Mouse (Mus musculus) mouse trophoblast stem cell (cell line): ENCODE measurements around the gene St8sia1.
"Not testable (repeated sequence)": the region's sequence is repeated elsewhere in the genome, so short reads cannot be mapped to it uniquely, and the experiment has no call there.

Experiments
- in situ Hi-C, 2 experiments: fragments of 300-500 bp; cut with MseI, MboI; formaldehyde crosslinking; loops; 2 replicates in 1 of 2; 3 replicates in 1 of 2; pipeline ENCODE4 v1.15.1; 2025

St8sia1 gene

DNA sequence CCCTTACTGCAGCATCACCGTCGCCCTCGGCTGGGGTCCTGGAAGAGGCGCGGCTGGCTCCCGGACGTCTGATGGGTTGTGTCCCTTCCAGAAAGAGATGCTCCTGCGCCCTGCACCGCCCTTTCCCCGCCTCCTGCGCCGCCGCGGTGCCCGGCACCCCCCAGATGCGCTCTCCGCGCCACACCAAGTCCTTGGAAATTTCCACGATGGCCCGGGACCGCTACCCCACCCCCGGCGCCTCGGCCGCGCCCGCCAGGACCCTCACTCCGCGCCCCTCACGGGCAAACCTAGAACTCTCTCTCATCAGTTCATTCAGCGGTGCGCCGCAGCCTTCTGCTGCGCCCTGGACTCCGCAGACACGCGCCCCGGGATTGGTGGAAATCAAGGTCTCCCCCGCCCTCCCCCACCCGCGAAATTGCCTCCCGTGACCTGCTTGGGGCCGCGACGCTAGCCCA is at the start of gene St8sia1:
St8sia1 (minus strand) TSS at position 377 of the 455 bp plus-strand sequence.
- in situ Hi-C loops, result no loop called here

- in situ Hi-C loops, result no loop called here
Observed at GRCm38 (mm10) chr6:143012513-143013215, 48.4 kb upstream of the St8sia1 start.

DNA sequence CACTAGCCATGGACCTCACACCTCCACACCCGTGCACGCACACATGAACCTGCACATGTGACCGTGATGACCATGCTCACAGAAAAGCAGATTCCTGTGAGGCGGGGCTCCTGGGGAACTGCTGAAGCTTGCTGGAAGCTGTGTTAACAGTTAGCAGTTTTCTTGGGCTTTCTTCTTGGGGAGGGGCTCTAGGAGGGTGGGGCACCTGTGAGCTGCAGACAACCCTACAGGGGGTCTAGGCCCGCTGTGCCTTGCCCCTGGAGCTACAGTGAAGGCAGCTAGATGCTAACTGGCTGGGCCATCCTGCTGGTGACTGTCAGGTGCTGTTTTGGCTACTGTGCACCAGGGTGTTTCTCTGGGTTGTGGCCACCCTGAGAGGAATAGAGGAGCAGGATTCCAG is 44.6 kb upstream of the St8sia1 start:
- in situ Hi-C loops, result no loop called here

DNA sequence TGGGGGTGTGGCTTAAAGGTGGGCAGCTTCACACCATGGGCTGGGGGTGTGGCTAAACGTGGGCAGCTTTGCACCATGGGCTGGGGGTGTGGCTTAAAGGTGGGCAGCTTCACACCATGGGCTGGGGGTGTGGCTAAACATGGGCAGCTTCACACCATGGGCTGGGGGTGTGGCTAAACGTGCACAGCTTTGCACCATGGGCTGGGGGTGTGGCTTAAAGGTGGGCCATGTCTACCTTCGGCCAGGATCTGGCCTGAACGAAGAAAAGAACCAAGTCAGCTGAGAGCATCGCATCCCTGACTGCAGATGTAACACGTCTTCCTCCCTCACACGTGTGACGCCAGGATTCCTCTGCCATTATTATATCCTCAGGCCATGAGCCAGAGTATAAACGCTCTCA is 41.0 kb upstream of the St8sia1 start:
- in situ Hi-C loops, result not testable (repeated sequence)

DNA sequence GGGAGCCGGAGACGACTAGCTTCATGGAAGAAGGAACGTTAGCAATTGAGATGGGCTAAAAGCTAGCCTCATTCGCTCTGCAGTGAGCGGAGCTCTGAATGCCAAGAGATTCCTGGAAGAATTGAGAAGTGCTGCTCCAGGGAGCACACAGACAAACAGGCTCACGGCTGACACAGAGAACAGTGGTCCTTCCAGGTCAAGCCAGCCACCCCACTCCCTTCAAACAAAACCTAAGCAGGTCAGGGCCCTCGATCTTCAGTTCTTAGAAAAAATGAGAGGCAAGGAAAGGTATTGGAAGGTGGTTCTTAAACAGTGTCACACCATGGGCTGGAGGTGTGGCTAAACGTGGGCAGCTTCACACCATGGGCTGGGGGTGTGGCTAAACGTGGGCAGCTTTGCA is 40.5 kb upstream of the St8sia1 start:
- in situ Hi-C loops, result no loop called here

- in situ Hi-C loops, result no loop called here
Observed at GRCm38 (mm10) chr6:142998221-142998999, 34.2 kb upstream of the St8sia1 start.

GRCm38 (mm10) chr6:142996887-142997286 is 32.6 kb upstream of the St8sia1 start:
- in situ Hi-C loops, result no loop called here

DNA sequence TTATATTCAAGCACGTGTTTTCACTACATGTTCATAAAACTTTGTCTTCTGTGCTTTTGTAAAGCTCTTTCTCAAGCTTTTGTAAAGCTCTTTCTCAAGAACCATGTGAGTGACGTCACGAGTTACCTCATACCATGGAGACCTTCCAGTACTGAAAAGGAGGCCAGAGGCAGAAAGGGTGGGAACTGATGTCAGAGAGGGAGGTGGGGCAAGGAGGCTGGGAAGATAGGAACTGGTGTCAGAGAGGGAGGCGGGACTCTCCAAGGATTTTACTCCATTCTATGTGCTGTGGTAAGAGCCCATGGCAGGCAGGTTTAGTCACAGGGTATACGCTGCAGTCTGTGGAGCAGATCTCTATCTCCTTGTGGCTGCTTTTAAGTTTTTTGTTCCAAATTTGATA is 31.3 kb upstream of the St8sia1 start:
- in situ Hi-C loops, result no loop called here

DNA sequence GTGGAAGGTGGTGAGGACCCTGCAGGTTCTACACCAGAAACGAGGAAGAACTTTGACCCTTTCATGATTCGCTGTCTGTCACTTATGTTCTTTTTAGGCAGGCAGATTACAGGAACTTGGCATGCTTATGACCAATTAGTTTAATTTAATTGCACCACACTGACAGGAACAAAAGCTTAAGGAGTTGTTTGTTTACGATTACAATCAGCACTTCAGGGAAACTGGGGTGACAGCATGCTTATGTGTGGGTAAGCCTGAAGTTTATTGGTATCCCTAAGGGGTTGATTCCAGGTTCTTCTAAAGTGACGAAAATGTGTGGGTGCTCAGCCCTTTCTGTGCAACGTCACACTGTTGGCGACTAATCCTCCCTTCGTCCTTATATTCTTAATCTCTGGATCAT is 30.6 kb upstream of the St8sia1 start:
- in situ Hi-C loops, result no loop called here

- in situ Hi-C loops, result no loop called here
Observed at GRCm38 (mm10) chr6:142993705-142994698, 29.8 kb upstream of the St8sia1 start.

DNA sequence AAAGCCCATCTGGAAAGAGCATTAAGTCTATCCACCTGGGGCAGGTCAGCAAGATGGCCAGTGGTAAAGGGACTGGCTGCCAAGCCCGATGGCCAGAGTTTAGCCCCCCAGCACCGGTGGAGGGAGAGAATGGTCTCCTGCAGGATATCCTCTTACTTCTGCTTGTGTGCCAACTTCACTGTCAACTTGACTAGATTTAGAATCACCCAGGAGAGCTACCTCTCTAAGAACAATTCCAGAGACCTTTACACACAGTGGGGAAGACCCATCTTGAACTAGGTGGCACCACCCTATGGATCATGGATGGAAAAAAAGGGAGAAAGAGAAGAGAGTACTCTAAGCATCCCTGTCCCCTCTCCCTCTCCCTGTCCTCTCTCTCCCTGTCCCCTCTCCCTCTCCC is 28.7 kb upstream of the St8sia1 start:
- in situ Hi-C loops, result no loop called here

- in situ Hi-C loops, result no loop called here
Observed at GRCm38 (mm10) chr6:142992099-142992498, 27.8 kb upstream of the St8sia1 start.

- in situ Hi-C loops, result no loop called here
Observed at GRCm38 (mm10) chr6:142991391-142992059, 27.3 kb upstream of the St8sia1 start.

- in situ Hi-C loops, result no loop called here
Observed at GRCm38 (mm10) chr6:142990516-142990915, 26.3 kb upstream of the St8sia1 start.

GRCm38 (mm10) chr6:142989495-142989894 is 25.2 kb upstream of the St8sia1 start:
- in situ Hi-C loops, result no loop called here

GRCm38 (mm10) chr6:142988753-142989152 is 24.5 kb upstream of the St8sia1 start:
- in situ Hi-C loops, result no loop called here

DNA sequence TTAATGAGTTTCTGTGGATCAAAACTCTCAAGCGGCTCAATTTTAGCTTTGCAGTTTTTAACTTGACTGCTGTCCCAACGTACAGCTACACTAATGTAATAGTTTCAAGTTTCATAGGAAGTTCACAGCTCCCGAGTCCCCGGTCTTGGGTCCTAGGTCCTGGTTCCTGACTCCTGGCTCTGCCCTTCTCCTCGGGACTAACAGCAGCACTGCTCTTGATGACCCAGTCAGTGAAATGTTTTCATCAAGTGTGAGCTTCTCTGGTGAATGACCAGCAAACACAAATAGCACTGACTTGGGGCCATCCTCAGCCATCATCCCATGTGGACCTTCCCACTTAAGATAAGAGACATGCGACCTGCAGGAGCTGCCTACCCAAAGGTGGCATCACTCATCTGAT is 24.0 kb upstream of the St8sia1 start:
- in situ Hi-C loops, result no loop called here

- in situ Hi-C loops, result no loop called here
Observed at GRCm38 (mm10) chr6:142987616-142988015, 23.4 kb upstream of the St8sia1 start.

GRCm38 (mm10) chr6:142986706-142987105 is 22.5 kb upstream of the St8sia1 start:
- in situ Hi-C loops, result not testable (repeated sequence)

- in situ Hi-C loops, result not testable (repeated sequence)
Observed at GRCm38 (mm10) chr6:142985561-142986238, 21.4 kb upstream of the St8sia1 start.
